Comparison of ENCODE assay signal across 11 mouse cellular contexts in the genomic region with DNA sequence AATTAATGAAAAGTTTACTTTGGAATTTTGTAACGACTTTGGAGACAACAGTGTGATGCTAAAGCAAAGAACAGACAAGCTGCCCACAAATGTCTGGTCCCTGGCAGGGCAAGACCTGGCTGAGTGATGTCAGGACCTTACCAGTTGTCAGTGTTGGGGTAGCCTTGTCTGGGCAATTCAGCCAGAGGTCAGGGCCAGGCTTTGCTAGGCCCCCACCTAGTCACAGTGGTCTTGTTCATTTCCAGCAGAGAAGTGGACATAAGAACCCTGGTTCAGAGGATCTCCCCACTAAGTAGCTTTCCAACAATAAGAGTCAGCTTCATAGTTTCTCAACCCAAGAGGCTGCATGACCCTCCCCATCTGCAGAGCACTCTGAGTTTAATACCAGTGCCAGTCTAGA. TPM values are rescaled to one million over a fixed set of nuclear protein-coding genes. Genes with fewer than 3 reads are reported as not detected.
DNase-seq lines count a peak whose midpoint lies in the region; ATAC-seq and TF ChIP-seq lines count a peak whose summit lies in the region.
"Had no signal": no experiment of that assay in that cellular context is flagged by ENCODE, and none has a peak within 500 bp of the region (broad histone marks: within the 10 kb centered on the region; RNA-seq: fewer than 3 reads in every experiment).

No protein-coding gene starts in this region.

- peaks cover 18% of the 10 kb centered on the region for H3K36me3 ChIP-seq in hindbrain, embryonic 13.5 days
- H3K36me3 ChIP-seq in hindbrain, embryonic 16.5 days (ENCODE audit: control insufficient read depth, insufficient read depth, low read length): no peaks in the 10 kb centered on the region
- 0 out of 2 replicates have a peak, but pooled peaks cover 5% of the 10 kb centered on the region for H3K36me3 ChIP-seq in ES-Bruce4 (ENCODE audit: control insufficient read depth, insufficient read depth, low read length, poor library complexity, severe bottlenecking)
- H3K36me3 ChIP-seq in embryonic facial prominence, embryonic 10.5 days (replicated peaks): peaks cover 32% of the 10 kb centered on the region
- peaks cover 31% of the 10 kb centered on the region for H3K36me3 ChIP-seq in liver, embryonic 13.5 days

- ATAC-seq in hindbrain, embryonic 13.5 days (ENCODE audit: low FRiP score): no peak
- ATAC-seq in hindbrain, embryonic 16.5 days: no peak
- ATAC-seq in liver, embryonic 13.5 days (ENCODE audit: low read depth): no peak

- 73% methylated on average over 1 of the region's 1 CpGs for WGBS in hindbrain, embryonic 13.5 days
- 74% methylated on average over 1 of the region's 1 CpGs for WGBS in hindbrain, embryonic 16.5 days
- WGBS in embryonic facial prominence, embryonic 10.5 days: 68% methylated on average over 1 of the region's 1 CpGs
- WGBS in liver, embryonic 13.5 days (ENCODE audit: insufficient replicate concordance): 75% methylated on average over 1 of the region's 1 CpGs

- H3K9ac ChIP-seq in hindbrain, embryonic 13.5 days: 0 out of 2 replicates have a peak overlapping the region, but pooled peaks have one; percentile 67
- no peak overlapping the region for H3K9ac ChIP-seq in hindbrain, embryonic 16.5 days (ENCODE audit: low read depth, low read length)
- no peak overlapping the region for H3K9ac ChIP-seq in ES-Bruce4 (ENCODE audit: low read depth, poor library complexity, severe bottlenecking)
- peak overlapping the region; percentile 95 for H3K9ac ChIP-seq in liver, embryonic 13.5 days

- H3K27me3 ChIP-seq in hindbrain, embryonic 13.5 days: no peaks in the 10 kb centered on the region
- no peaks in the 10 kb centered on the region for H3K27me3 ChIP-seq in hindbrain, embryonic 16.5 days (replicated peaks; ENCODE audit: control insufficient read depth, insufficient read depth, low read length)
- H3K27me3 ChIP-seq in ES-Bruce4 (ENCODE audit: control insufficient read depth, insufficient read depth, low read length, poor library complexity, severe bottlenecking): no peaks in the 10 kb centered on the region
- H3K27me3 ChIP-seq in embryonic facial prominence, embryonic 10.5 days (replicated peaks; ENCODE audit: low read depth, poor library complexity, severe bottlenecking): no peaks in the 10 kb centered on the region
- no peaks in the 10 kb centered on the region for H3K27me3 ChIP-seq in liver, embryonic 13.5 days

- H3K4me3 ChIP-seq in hindbrain, embryonic 13.5 days: no peak overlapping the region
- H3K4me3 ChIP-seq in hindbrain, embryonic 16.5 days (ENCODE audit: low read length): no peak overlapping the region
- peak overlapping the region; percentile 71 for H3K4me3 ChIP-seq in ES-Bruce4 (ENCODE audit: low read depth, low read length)
- H3K4me3 ChIP-seq in embryonic facial prominence, embryonic 10.5 days: peak overlapping the region; percentile 58; the same call in 1 of the 2 replicates
- H3K4me3 ChIP-seq in liver, embryonic 13.5 days (replicated peaks): peak overlapping the region; percentile 78

- no peak for TF ChIP-seq POLR2A in ES-Bruce4 (IDR thresholded peaks at IDR 0.05; ENCODE audit: insufficient read depth, low read length)

- no peak for TF ChIP-seq CTCF in ES-Bruce4 (IDR thresholded peaks at IDR 0.05; ENCODE audit: low read depth, low read length)

- peak overlapping the region; percentile 67 for H3K4me2 ChIP-seq in hindbrain, embryonic 13.5 days
- no peak overlapping the region; the same call in 1 of the 2 replicates for H3K4me2 ChIP-seq in hindbrain, embryonic 16.5 days (ENCODE audit: low read length)
- H3K4me2 ChIP-seq in liver, embryonic 13.5 days: peak overlapping the region; percentile 99

- no peak overlapping the region for H3K27ac ChIP-seq in hindbrain, embryonic 13.5 days
- H3K27ac ChIP-seq in hindbrain, embryonic 16.5 days (ENCODE audit: low read depth, low read length): no peak overlapping the region
- no peak overlapping the region for H3K27ac ChIP-seq in ES-Bruce4 (ENCODE audit: insufficient read depth, low read length)
- H3K27ac ChIP-seq in embryonic facial prominence, embryonic 10.5 days (replicated peaks): 0 out of 2 replicates have a peak overlapping the region, but pooled peaks have one; percentile 92
- peak overlapping the region; percentile 89 for H3K27ac ChIP-seq in liver, embryonic 13.5 days

- H3K4me1 ChIP-seq in hindbrain, embryonic 13.5 days (replicated peaks): peaks cover 40% of the 10 kb centered on the region
- H3K4me1 ChIP-seq in hindbrain, embryonic 16.5 days (ENCODE audit: control insufficient read depth, insufficient read depth, low read depth, low read length): peaks cover 19% of the 10 kb centered on the region
- peaks cover 6% of the 10 kb centered on the region for H3K4me1 ChIP-seq in ES-Bruce4 (ENCODE audit: control insufficient read depth, insufficient read depth, low read length)
- peaks cover 57% of the 10 kb centered on the region for H3K4me1 ChIP-seq in embryonic facial prominence, embryonic 10.5 days
- H3K4me1 ChIP-seq in liver, embryonic 13.5 days (replicated peaks): peaks cover 72% of the 10 kb centered on the region

- no peak for TF ChIP-seq EP300 in ES-Bruce4 (IDR thresholded peaks at IDR 0.05; ENCODE audit: insufficient read depth, low read depth, low read length)

- DNase-seq in embryonic facial prominence, embryonic 10.5 days (ENCODE audit: low spot score): no peak
- DNase-seq in liver, embryonic 13.5 days: no peak
- DNase-seq in layer of hippocampus, adult 18-20 months (ENCODE audit: low spot score in 2 of 2): no peak
- DNase-seq in right cerebral cortex, postnatal 10 days (ENCODE audit: low spot score in 2 of 2): no peak
- no peak for DNase-seq in lung, postnatal 10 days
- DNase-seq: adrenal gland, postnatal 14 days had no signal

- no peaks in the 10 kb centered on the region for H3K9me3 ChIP-seq in hindbrain, embryonic 13.5 days
- no peaks in the 10 kb centered on the region for H3K9me3 ChIP-seq in hindbrain, embryonic 16.5 days (ENCODE audit: control insufficient read depth, low read length)
- no peaks in the 10 kb centered on the region for H3K9me3 ChIP-seq in ES-Bruce4 (replicated peaks; ENCODE audit: control insufficient read depth, insufficient read depth, low read length, poor library complexity, severe bottlenecking)
- no peaks in the 10 kb centered on the region for H3K9me3 ChIP-seq in embryonic facial prominence, embryonic 10.5 days
- H3K9me3 ChIP-seq in liver, embryonic 13.5 days (replicated peaks): no peaks in the 10 kb centered on the region

RNA-seq across cellular contexts. Expression of a gene that starts 4.7 kb away (rescaled TPM):
- 27.4 and 32.9 TPM in 2 replicates for polyA plus RNA-seq in hindbrain, embryonic 13.5 days (2015; fragmentation: Nextera tagmentation; extraction: Ambion mirVana)
- 22.8 and 25.9 TPM in 2 replicates for polyA plus RNA-seq in hindbrain, embryonic 16.5 days (2015; fragmentation: Nextera tagmentation; extraction: Ambion mirVana)
- 29.6 and 36.3 TPM in 2 replicates for polyA plus RNA-seq in ES-Bruce4 (2011; ENCODE audit: insufficient read depth, insufficient read length, low read depth, missing spikeins)
- 54.5 and 56.0 TPM in 2 replicates for polyA plus RNA-seq in embryonic facial prominence, embryonic 10.5 days (2016; fragmentation: Nextera tagmentation; extraction: Ambion mirVana)
- 23.9 and 26.7 TPM in 2 replicates for polyA plus RNA-seq in liver, embryonic 13.5 days (2015; fragmentation: Nextera tagmentation; extraction: Ambion mirVana)
- total RNA-seq in layer of hippocampus, adult 18-20 months (2021): 1 to 10 TPM in 1 of 2 experiments, under 1 TPM in 1; 0.71 to 1.5 TPM

RNA-seq across cellular contexts. Expression of a gene that starts 6.5 kb away (rescaled TPM):
- polyA plus RNA-seq in hindbrain, embryonic 13.5 days (2015; fragmentation: Nextera tagmentation; extraction: Ambion mirVana): 1.2 and 1.8 TPM in 2 replicates
- polyA plus RNA-seq in hindbrain, embryonic 16.5 days (2015; fragmentation: Nextera tagmentation; extraction: Ambion mirVana): 0.35 and 0.89 TPM in 2 replicates
- 5.9 and 6.6 TPM in 2 replicates for polyA plus RNA-seq in ES-Bruce4 (2011; ENCODE audit: insufficient read depth, insufficient read length, low read depth, missing spikeins)
- 4.9 and 5.3 TPM in 2 replicates for polyA plus RNA-seq in embryonic facial prominence, embryonic 10.5 days (2016; fragmentation: Nextera tagmentation; extraction: Ambion mirVana)
- polyA plus RNA-seq in liver, embryonic 13.5 days (2015; fragmentation: Nextera tagmentation; extraction: Ambion mirVana): 0.59 and 0.71 TPM in 2 replicates
- not detected for total RNA-seq in layer of hippocampus, adult 18-20 months (2021)
- total RNA-seq: hematopoietic stem cell, adult 5-6 weeks; layer of hippocampus, postnatal 14 days had no signal

RNA-seq across cellular contexts. Expression of a gene that starts 8.2 kb away (rescaled TPM):
- polyA plus RNA-seq in hindbrain, embryonic 13.5 days (2015; fragmentation: Nextera tagmentation; extraction: Ambion mirVana): 77.1 and 78.9 TPM in 2 replicates
- polyA plus RNA-seq in hindbrain, embryonic 16.5 days (2015; fragmentation: Nextera tagmentation; extraction: Ambion mirVana): 57.1 and 67.4 TPM in 2 replicates
- polyA plus RNA-seq in ES-Bruce4 (2011; ENCODE audit: insufficient read depth, insufficient read length, low read depth, missing spikeins): 99.5 and 99.9 TPM in 2 replicates
- polyA plus RNA-seq in embryonic facial prominence, embryonic 10.5 days (2016; fragmentation: Nextera tagmentation; extraction: Ambion mirVana): 114 and 124 TPM in 2 replicates
- polyA plus RNA-seq in liver, embryonic 13.5 days (2015; fragmentation: Nextera tagmentation; extraction: Ambion mirVana): 32.6 and 34.9 TPM in 2 replicates
- 10 to 100 TPM; 76.9 to 78.8 TPM for total RNA-seq in layer of hippocampus, adult 18-20 months (2021)

RNA-seq across cellular contexts. Expression of a gene that starts 26.4 kb away (rescaled TPM):
- polyA plus RNA-seq in hindbrain, embryonic 13.5 days (2015; fragmentation: Nextera tagmentation; extraction: Ambion mirVana): 10.3 and 11.2 TPM in 2 replicates
- polyA plus RNA-seq in hindbrain, embryonic 16.5 days (2015; fragmentation: Nextera tagmentation; extraction: Ambion mirVana): 10.1 and 10.4 TPM in 2 replicates
- polyA plus RNA-seq in ES-Bruce4 (2011; ENCODE audit: insufficient read depth, insufficient read length, low read depth, missing spikeins): 3.3 and 3.4 TPM in 2 replicates
- 15.1 and 18.1 TPM in 2 replicates for polyA plus RNA-seq in embryonic facial prominence, embryonic 10.5 days (2016; fragmentation: Nextera tagmentation; extraction: Ambion mirVana)
- 12.2 and 15.5 TPM in 2 replicates for polyA plus RNA-seq in liver, embryonic 13.5 days (2015; fragmentation: Nextera tagmentation; extraction: Ambion mirVana)
- total RNA-seq in layer of hippocampus, adult 18-20 months (2021): 1 to 10 TPM; 4.3 to 4.5 TPM

RNA-seq across cellular contexts. Expression of a gene that starts 26.6 kb away (rescaled TPM):
- polyA plus RNA-seq in hindbrain, embryonic 13.5 days (2015; fragmentation: Nextera tagmentation; extraction: Ambion mirVana): 109 and 118 TPM in 2 replicates
- 93.2 and 132 TPM in 2 replicates for polyA plus RNA-seq in hindbrain, embryonic 16.5 days (2015; fragmentation: Nextera tagmentation; extraction: Ambion mirVana)
- 50.5 and 51.8 TPM in 2 replicates for polyA plus RNA-seq in ES-Bruce4 (2011; ENCODE audit: insufficient read depth, insufficient read length, low read depth, missing spikeins)
- polyA plus RNA-seq in embryonic facial prominence, embryonic 10.5 days (2016; fragmentation: Nextera tagmentation; extraction: Ambion mirVana): 94.3 and 94.9 TPM in 2 replicates
- 91.5 and 104 TPM in 2 replicates for polyA plus RNA-seq in liver, embryonic 13.5 days (2015; fragmentation: Nextera tagmentation; extraction: Ambion mirVana)
- 100 to 1,000 TPM; 201 TPM for total RNA-seq in layer of hippocampus, adult 18-20 months (2021)

Comparison
In these comparisons a context has a peak if more than half of its experiments do, and no peak if none do; other contexts are left out.
1. H3K9ac ChIP-seq: peak in hindbrain, embryonic 13.5 days (single experiment) and liver, embryonic 13.5 days (single experiment); none in hindbrain, embryonic 16.5 days (single experiment) and ES-Bruce4 (single experiment).
2. H3K27ac ChIP-seq: peak in embryonic facial prominence, embryonic 10.5 days (single experiment) and liver, embryonic 13.5 days (single experiment); none in hindbrain, embryonic 13.5 days (single experiment), hindbrain, embryonic 16.5 days (single experiment) and ES-Bruce4 (single experiment).
3. H3K4me3 ChIP-seq: peak in ES-Bruce4 (single experiment), embryonic facial prominence, embryonic 10.5 days (single experiment) and liver, embryonic 13.5 days (single experiment); none in hindbrain, embryonic 13.5 days (single experiment) and hindbrain, embryonic 16.5 days (single experiment).